Mouse (Mus musculus) 416B (cell line): ENCODE measurements around the gene Zfp366.

ENCODE experiments used
- DNase-seq: peaks from one replicate; pipeline ENCODE4 v3.0.0; 2011; ENCODE audit warnings: low read depth

The Zfp366 gene

DNA sequence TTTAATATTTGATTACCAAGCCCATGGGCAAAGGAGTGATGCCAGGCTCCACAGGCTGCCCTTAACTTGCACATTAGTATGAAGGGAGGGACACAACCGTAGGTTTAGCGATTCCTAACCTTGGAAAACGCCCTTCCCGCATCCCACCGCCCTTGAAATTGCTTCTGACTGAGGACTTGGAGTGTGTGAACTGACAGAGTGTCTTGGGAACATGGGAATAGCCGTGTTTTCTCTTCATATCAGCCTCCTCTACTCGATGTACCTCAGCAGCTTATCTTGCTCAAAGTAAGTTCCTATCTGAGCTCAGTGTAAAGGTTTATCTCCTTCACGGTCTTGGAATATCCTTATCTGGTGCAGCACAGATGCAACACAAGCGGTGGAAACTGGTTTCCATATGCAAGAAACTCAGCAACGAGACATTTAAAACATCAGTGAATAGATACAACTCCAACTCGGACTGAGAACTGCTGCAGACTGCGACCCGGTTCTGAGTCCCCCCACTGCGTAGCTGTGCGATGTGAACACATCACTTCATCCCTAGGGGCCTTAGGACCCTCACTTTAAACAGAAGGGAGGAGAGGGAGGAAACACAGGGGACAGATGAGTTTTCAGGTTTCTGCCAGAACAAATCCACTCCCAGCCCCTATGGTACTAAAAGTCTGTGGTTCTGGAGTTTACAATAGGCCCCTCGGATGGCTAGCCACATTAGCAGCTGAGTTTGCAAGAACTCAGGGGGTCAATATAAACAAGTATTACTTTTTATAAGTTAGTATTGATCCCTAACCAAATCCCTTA lies 43.0 kb downstream of the Zfp366 start:
- DNase-seq = no peak

DNA sequence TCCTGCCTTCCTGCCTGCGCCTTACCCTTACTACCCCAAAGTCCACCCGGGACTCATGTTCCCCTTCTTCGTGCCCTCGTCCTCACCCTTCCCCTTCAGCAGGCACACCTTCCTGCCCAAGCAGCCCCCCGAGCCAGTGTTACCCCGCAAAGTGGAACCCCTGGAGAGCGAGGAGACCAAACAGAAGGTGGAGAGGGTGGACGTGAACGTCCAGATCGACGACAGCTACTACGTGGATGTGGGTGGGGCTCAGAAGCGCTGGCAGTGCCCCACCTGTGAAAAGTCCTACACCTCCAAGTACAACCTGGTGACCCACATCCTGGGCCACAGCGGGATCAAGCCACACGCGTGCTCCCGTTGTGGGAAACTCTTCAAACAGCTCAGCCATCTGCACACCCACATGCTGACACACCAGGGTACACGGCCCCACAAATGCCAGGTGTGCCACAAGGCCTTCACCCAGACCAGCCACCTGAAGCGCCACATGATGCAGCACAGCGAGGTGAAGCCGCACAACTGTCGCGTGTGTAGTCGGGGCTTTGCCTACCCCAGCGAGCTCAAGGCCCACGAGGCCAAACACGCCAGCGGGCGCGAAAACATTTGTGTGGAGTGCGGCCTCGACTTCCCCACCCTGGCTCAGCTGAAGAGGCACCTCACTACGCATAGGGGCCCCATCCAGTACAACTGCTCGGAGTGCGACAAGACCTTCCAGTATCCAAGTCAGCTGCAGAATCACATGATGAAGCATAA lies 44.4 kb downstream of the Zfp366 start:
- no peak for DNase-seq

DNA sequence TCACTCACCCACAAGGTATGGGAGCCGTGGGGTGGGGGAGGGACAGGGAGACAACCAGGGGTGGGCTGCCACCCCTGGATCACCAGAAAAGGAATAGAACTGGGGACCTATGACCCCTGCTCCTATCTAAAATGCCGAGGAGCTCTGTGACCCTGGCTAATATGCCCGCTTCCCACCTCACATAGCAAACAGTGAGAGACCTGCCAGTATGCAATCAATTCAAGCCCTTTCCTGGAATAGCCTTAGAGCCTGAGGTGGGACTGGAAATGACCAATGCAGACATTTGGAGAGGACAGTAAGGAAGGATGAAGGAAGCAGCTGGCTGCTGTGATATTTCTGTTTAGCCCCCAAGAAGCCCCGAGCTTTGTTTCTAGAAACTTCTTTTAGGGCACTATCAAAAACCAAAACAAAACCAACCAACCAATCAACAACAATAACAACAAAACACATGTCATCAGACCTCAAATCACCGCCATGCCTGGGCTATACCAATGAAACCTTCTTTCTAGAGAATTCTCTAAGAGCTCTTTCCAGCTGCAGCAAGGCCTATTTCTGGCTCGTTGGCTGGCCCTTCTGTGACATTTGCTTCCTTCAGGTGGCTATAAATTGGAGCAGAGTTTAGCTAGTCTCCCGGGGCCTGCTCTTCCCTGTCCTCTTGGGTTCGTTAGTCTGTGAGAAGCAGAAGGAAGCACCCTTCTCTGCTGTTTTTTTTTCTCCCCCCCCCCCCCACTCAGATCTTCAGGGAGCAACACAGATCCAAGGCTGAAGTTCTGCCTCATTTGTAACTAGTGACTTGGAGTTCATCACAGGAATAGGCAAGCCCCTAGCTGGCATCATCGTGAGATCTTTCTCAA lies 45.2 kb downstream of the Zfp366 start:
- no peak for DNase-seq

DNA sequence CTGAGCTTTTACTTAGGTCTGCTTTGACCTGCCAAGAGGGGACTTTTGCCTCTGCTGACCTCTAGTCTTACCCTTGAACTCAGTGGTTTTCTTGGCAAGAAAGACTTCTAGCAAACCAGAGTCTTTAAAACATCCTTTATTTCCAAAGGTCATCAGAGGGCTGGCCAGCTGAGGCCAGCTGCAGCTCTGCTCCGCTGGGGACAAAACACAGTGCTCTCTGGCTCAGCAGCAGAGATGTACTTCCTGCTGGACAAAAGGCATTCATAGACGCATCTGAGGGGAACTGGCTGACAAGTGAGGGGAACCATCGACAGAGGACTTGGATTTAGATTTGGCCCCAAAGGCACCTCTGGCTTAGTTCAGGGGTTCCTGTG lies 45.9 kb downstream of the Zfp366 start:
- DNase-seq = no peak

DNA sequence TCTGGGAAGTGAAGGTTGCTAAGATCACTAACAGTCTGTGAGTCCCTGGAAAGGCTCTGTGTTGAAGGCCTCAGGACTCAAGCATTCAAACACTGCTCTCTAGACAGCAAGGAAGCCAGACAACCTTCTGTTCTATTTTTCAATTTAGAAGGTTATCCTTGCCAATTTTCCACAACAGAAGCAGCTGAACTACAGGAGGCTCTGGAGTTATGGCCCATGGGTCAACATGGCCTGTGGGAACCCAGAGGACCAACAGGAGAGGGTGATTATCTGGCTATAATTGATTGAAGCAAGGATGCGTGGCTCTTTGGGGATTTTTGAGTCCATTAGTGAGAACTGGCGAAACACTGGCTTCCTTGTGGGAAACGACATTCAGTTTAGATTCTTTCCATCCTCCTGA lies 48.7 kb downstream of the Zfp366 start:
- DNase-seq = no peak

DNA sequence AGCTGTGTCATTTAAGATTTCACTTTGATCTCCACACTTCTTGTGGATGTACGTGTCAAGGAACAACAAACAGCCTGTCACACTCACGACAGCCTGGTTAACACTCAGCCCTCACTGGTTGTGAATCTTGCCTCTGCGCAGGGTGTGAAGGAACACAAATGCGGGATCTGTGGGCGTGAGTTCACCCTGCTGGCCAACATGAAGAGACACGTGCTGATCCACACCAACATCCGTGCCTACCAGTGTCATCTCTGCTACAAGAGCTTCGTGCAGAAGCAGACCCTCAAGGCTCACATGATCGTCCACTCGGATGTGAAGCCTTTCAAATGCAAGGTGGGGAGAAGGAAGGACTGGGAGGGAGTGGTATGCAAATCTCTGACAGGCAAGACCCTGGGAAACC lies 49.3 kb downstream of the Zfp366 start:
- no peak for DNase-seq

DNA sequence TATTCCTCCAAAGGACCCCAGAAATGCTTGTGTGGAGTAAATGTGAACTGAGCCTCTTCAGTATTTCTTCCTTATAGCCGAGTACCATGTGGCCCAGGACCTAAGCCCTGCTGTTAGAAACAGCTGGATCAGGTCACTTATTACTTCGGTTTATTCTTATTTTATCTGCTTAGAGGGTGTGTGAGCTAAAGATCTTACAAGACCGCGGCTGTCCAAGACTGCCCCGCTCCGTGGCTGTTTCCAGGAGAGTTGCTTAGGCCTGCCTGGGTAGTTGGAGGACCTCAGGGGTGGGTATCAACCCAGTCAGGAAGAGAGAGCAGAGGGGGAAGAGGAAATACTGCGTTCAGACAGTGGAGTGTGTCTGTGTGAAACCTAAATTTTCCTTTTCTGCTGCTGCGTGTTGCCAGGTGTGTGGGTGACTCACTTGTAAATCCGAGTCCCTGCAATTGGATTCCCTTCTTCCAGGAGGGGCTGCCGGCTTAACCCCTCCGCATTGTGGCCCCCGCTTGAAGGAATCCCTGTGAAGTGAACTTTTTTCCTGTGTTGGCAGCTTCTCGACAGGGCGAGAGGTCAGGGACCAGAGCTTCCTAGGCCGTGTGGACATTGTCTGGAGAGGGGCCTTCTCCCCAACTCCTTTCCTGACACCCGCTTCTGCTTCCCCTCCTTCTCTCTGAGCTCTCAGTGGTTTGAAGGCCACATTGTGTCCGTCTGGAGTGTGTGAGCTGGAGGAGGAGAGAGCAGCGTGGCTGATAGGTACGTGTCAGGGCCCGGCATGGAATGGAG lies 51.0 kb downstream of the Zfp366 start:
- no peak for DNase-seq

DNA sequence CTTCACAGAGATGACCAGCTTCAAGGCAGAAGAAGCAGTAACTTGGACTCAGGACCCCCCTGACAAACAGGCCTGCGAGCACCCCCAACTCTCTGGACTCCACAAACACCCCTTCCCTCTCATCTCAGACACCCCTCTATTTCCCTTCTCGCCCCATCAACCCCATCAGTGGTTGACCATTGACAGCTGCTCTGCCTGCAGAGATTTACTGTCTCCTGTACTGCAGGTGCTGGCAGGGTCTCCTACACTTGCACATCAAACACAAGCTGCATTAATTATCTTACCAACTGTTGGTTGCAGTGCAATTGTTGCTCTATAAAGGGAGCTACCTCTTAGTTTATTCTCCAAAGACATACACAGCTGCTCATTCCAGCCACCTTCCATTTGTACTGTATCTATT lies 51.6 kb downstream of the Zfp366 start:
- DNase-seq = no peak

DNA sequence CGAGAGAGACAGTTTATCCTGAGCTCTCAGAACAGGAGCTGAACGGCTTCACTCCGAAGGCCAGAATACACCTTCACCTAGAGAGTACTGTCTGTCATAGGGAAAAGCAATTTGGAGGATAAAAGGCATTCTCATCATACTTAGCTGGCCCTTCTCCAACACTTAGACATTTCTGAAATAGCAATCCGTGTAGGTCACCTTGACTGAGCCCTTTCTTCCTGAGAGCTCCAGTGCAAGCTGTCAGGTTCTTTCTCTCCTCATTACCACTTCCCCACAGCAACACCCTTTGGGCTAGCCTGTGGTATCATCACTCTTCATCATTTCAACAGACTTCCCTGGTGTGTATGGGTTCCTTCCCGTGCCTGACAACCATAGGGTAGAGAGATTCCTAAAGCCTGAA lies 52.5 kb downstream of the Zfp366 start:
- DNase-seq = no peak

DNA sequence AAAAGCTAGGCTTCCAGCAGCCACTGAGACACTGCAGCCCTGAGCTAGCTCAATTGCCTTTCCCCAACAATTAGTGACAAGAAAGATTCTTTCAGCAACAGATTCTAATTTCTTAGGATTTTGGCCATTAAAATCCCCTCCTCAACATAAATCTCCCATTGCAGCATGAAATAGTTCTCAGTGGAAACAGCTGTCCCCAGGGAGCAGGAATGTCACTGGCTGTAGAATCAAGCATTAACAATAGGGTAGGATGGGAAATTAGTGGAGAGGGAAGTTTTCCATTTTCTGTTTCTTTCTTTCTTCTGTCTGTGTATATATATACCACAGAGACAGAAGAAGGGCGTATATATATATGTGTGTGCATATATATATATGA lies 53.2 kb downstream of the Zfp366 start:
- DNase-seq = no peak

DNA sequence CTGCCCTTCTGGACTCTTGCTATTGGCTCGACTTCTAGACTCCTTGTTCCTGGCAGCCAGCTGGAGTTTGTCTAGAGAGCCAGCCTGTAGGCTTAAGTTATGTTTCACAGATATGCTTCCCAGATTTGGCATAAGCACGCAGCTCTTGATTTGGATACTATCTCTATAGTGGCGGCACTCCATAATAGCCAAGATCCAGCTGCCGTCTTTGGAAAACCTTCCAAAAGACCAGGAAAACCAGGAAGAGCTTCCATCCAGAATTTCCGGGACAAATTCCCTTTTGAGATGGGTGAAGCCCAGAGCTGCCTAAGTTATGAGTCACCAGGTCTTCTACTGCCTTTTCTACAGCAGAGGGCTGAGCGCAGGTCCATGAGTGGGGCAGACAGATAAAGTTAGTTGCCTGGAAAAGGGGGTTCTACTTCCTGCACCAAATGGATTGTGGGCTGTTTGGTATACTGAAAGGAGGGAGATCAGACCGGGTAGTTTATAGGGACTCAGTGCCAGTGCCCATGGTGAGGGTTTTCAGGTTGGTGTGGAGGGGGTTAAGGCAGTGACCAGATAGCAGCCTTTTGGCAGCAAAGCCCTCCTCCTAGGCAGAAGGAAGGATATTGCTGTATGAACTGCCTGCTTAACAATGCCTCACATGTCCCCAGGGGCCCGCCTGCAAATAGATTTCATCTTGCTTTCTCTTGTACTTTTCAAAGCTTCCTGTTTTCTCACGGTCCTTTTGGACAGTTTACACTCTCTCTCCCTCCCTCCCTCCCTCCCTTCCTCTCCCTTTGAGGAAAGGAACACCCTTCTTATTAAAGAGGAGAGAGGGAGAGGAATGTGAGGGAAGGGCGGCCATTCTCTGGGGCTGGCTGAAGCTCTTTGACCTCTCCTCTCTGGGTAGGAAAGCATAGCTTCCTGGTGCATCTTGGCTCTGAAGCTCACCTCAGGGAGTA lies 53.9 kb downstream of the Zfp366 start:
- DNase-seq = no peak

DNA sequence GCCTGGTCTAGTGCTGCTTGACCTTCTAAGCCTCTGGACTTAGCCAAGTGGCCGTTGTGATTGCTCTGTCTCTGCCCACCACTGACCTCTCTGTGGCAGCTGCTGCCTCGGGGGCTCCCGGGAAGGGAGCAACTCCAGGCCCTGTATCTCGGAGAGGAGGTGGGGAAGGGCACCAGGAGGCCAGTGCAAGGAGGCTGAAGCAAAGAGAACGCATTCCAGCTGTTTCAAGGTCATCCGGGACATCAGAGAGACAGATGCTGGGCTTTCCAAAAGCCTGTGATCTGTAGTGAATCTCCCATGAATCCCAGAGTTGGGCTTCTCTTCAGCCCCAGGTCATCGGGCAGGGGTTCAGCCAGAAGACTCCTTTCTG lies 54.5 kb downstream of the Zfp366 start:
- DNase-seq = no peak

DNA sequence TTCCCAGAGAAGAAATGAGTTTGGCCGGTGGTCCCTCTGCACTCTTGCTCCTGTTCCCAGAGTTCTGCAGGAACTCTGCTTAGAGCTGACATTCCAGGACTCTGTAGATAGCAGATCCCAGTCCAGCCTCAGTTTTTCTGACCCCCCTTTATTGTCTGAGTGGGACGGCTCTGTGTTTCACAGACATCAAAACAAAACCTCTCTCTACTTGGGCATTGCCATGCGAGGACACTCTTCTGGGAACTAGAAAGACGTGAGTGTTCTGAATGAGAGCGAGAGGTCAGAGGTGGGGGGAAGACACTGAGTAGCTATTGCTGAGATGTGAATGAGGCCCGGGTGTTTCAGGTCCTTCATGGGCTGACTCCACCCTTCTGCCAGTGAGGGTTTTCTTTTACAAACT lies 55.1 kb downstream of the Zfp366 start:
- no peak for DNase-seq

DNA sequence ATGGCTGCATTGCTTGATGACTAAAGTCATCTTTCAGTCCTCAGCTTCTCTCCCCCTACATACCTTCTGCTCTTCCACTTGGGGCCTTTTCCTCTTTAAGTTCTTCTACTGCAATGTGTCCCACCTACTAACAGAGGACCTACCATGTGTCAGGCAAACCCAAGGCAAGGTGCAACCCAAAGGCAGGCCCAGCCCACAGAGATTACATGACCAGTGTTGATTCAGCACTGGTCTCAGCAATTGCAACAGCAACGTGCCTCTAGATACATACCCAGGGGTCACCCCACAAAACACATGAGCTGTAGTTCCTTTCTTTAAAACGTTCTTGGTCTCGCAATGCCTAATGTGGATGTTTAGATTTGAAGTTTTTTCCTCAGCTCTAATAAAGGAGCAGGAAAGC lies 57.4 kb downstream of the Zfp366 start:
- DNase-seq = peak; percentile 11

DNA sequence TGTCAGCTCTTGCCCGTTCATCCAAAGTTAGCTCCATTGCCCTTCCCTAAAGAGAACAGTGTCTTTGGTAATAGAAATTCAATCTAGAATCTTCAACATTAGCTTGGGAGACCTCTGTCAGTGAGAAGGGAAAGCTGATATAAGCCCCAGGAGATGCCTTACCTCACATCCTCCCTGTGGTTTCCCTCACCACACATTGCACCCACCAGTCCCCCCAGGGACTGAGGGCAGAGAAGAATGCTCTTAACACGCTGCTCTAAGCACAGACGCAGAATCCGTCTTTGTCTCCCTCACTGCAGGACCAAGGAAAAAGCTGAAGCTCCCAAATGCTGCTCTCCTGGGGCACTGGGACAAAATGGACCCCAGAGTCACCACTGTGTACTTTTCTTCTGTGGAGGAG lies 58.3 kb downstream of the Zfp366 start:
- DNase-seq = no peak

DNA sequence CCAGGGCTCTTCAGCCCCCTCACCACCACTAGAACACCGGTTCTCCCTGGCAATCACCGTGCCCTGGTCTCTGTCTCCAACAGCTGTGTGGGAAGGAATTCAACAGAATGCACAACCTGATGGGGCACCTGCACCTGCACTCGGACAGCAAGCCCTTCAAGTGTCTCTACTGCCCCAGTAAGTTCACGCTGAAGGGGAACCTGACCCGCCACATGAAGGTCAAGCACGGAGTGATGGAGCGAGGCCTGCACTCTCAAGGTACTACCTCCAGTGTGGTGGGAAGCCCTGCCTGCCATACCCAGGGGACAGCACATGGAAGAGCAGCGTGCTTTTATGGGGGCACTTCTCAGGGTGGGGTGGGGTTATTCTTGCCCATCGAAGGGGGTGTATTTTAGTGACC lies 59.2 kb downstream of the Zfp366 start:
- DNase-seq = no peak

DNA sequence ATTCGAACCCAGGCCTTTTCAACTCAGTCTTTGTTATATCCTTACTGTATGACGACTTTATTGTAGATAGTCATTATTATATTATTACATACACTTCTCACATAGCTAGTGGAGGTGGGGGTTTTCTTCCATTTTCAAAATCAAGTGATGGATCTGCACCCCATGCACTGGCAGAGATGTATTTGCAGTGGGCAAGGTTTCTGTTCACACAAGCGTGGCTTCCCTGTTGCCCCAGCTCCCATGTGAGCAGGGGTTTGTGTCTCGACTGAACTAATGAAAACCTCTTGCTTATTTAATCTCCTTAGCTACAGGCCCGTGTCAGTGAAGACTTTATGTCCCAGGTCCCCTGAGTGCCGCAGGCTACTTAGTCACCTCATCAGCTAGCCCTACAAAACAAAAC lies 59.8 kb downstream of the Zfp366 start:
- no peak for DNase-seq

DNA sequence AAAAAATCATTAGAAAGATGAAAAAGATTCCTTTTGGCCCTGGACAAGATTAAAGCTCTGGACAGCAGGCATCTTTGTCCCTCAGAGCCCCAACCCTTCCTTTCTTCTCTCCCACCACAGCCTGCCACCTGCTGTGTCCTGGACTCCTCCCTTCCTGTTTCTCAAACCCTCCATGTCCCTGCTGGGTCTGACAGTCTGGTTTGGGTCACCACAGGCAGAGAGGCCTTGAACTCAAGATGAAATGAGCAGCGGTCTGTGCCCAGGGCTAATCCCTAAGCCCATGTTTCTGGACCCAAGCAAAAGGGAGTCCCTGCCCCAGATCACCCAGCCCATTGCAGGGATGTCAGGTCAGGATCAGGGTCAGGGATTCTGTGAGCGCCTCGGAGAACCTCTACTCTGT lies 60.3 kb downstream of the Zfp366 start:
- no peak for DNase-seq

DNA sequence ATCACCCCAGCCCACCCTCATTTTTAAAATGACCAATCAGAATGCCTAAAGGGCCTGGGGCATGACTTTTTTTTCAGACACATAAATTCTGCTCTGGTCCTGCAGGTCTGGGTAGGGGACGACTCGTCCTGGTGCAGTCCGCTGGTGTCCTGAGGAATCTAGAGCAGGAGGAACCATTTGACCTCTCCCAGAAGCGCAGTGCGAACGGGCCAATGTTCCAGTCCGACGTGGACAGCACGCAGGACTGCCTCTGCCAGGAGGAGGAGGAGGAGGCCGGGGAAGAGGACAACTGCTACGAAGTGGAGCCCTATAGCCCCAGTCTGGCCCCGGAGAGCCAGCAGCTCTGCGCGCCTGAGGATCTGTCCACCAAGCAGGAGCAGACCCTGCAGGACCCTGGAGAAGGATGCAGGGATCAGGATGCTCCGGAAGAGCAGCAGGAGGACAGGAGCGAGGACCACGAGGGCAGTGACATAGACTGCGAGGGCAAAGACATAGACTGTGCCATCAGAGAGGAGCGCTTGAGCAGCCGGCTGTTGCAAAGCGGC lies 61.4 kb downstream of the Zfp366 start:
- DNase-seq = no peak

DNA sequence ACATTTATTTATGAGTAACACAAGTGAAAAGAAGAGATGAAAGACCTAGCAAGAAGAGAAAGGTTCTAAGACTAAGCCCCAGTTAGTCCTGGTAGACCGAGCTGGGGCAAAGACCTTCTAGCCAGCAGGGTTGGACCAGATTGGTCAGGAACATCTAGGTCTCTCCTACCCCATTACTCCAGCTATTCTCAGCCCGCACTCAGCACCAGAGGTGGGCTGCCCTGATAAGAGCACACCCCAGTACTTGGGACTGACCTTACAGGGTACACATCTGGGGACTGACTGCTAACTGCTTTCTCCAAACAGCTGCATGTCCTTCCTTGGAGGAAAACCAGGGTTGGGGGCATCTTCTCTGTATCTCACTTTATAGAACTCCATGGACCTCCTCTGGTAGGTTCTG lies 66.2 kb downstream of the Zfp366 start:
- DNase-seq = no peak

DNA sequence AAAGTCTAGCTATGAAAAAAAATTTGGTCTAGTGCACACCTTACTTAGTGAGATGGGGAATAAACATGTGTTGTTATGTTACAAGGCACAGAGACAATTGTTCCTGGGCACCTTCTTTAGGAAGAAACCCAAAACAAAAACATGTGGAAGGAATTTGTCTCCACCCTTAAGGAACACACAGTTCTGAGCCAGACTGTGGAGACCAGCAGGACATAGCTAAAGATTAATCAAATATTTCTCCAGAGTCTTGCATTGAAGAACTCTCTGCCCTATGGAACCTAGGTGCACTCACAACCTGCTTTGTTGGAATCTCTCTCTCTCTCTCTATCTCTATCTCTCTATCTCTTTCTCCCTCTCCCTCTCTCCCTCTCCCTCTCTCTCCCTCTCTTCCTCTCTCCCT lies 69.6 kb downstream of the Zfp366 start:
- no peak for DNase-seq
